Mouse (Mus musculus): Measurements from ENCODE around the gene Sergef.

- TF ChIP-seq CTCF (IDR thresholded peaks at IDR 0.05; ENCODE audit: low read depth, low read length): no peak
- no peak for TF ChIP-seq POLR2A (IDR thresholded peaks at IDR 0.05; ENCODE audit: borderline replicate concordance, low read depth, low read length)
These were observed 235.8 kb downstream of the Sergef start for GRCm38 (mm10) chr7:46403616-46404485.
